Mouse (Mus musculus): ENCODE data around the gene Abhd15.

Gene Abhd15

DNA sequence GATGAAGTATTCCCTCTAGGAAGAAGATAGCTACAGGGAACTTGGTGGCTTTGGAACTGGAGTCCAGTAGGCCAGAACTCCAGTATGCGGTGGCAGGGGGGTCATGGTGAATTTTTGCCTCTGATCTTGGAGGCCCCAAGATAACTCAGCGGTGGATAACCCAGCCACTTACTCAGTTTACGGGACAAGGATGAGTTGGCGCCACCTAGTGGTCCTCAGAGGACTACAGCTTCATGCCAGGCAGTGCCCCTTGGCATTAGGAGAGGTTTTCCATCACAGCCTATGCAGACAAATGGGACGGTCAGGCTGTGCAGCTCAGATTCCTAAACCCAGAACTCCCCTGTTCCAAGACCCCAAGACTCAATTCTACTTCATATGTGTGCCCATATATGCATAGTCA is 13.5 kb upstream of the Abhd15 start:
- no peak for TF ChIP-seq GATA4 (IDR thresholded peaks at IDR 0.05; ENCODE audit: insufficient replicate concordance, low read length)

DNA sequence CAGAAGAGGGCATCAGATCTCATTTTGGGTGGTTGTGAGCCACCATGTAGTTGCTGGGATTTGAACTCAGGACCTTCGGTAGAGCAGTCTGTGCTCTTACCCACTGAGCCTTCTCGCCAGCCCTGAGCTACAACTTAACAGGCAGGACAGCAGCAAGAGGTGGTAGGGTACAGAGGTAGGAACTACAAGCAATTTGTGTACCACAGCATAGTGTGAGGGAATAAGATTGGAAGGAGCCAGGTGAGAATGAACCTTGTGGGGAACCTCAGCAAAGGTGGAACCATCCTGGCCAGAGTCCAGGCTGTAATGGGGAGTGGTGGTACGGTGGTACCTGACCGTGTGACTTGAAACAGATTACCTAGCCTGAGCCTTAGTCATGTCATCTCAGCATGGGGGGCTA is 12.9 kb upstream of the Abhd15 start:
- TF ChIP-seq GATA4 (IDR thresholded peaks at IDR 0.05; ENCODE audit: insufficient replicate concordance, low read length), result no peak

DNA sequence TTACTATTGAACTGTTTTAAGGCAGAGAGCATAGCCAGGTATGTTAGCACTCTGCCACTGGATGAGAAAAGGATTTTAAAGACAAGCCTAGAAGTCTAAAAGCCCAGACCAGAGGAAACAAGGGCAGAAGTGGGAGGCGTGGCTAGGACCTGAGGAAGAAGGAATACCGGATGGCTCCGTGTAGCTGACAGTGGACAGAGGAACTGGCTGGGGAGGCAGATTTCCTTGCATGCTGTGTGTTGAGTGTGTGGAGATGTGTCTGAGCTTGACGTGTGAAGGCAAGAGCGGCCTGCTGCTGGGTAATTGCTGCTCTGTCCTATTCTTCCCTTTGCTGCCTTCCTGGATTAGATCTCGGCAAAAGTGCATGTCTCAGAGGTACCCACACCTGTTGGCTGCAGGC is 12.4 kb upstream of the Abhd15 start:
- TF ChIP-seq GATA4 (IDR thresholded peaks at IDR 0.05; ENCODE audit: insufficient replicate concordance, low read length), result no peak

DNA sequence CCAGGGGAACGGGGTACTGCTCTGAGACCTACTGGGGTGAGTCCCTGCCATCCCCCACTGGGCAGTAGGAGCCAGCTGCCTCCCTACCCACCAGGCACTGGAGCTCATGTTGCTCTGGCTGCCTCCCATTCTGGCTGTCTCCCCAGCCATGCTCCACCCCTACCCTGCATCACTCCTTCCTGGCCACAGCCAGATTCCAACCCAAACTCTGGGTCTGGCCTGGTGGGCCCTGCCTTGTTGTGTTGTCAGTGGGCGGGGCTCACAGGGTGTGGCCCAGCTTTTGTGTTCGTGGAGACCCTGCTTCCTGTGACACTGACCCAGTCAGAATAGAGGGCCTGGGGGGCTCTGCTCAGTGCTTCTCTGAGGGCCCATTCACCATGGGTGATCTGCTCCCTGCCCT is 11.4 kb upstream of the Abhd15 start:
- no peak for TF ChIP-seq GATA4 (IDR thresholded peaks at IDR 0.05; ENCODE audit: insufficient replicate concordance, low read length)

DNA sequence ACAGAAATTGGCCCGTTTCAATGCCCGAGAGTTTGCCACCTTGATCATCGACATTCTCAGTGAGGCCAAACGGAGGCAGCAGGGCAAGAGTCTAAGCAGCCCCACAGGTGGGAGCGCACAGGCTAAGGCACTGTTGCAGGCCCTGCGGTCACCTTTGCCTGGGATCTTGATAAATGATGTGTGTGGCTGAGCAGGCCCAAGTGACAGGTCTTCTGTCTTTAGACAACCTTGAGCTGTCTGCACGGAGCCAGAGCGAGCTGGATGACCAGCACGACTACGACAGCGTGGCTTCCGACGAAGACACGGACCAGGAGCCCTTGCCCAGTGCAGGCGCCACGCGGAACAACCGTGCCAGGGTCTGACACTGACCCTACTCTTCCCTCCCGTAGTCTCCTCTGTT is 10.5 kb upstream of the Abhd15 start:
- no peak for TF ChIP-seq GATA4 (IDR thresholded peaks at IDR 0.05; ENCODE audit: insufficient replicate concordance, low read length)

DNA sequence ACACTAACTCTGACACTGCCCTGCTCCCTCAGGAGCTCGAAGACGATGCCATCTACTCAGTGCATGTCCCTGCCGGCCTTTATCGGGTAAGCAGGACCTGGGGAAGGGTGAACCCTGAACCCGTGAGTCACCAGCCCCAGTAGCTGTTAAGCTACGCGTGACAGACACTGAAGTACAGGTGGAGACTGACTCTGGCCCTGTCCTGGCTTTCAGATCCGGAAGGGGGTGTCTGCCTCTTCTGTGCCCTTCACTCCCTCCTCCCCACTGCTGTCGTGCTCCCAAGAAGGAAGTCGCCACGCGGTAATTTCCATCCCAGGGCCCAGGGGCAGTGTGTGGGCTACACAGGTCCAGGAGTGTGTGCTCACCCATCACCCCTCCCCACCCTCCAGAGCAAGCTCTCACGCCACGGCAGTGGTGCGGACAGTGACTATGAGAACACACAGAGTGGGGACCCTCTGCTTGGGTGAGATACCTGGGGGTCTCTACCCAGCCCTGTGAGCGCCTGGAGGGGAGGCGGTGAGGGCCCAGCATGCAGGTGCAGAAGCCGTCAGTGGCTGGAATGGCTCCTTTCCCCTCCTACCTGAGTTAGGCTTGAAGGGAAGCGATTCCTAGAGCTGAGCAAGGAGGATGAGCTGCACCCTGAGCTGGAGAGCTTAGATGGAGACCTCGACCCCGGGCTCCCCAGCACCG is 9.5 kb upstream of the Abhd15 start:
- no peak for TF ChIP-seq GATA4 (IDR thresholded peaks at IDR 0.05; ENCODE audit: insufficient replicate concordance, low read length)

DNA sequence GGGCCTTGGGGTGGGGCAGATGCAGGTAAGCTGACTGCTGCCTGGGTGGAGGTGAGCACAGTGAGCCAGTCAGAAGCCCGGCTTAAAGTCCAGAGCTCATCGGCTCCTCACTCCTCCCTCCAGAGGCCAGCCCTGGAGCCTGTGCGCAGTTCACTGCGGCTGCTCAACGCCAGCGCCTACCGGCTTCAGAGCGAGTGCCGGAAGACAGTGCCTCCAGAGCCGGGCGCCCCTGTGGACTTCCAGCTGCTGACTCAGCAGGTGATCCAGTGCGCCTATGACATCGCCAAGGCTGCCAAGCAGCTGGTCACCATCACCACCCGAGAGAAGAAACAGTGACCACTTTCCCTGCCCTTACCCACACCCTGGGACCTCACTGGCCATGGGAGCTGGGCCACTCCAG is 8.6 kb upstream of the Abhd15 start:
- TF ChIP-seq GATA4 (IDR thresholded peaks at IDR 0.05; ENCODE audit: insufficient replicate concordance, low read length), result no peak

DNA sequence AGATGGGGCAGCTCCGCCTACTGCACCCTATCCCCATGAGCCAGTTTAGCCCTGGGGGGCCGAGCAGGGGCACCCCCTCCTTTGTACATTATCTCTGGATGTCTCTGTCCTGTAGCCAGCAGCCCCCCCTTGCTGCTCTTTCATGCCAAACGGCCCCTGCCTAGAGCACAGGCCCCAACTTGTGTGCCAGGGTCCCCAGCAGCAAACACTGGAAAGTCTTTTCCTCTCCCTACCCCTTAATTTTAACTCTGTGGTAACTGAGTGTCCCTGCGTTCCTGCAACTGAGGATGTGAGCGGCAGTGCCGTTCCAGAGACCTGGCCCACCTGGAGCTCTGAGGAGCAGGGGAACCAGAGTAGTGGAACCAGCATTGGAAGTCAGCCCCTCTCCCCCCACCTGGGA is 8.0 kb upstream of the Abhd15 start:
- no peak for TF ChIP-seq GATA4 (IDR thresholded peaks at IDR 0.05; ENCODE audit: insufficient replicate concordance, low read length)

DNA sequence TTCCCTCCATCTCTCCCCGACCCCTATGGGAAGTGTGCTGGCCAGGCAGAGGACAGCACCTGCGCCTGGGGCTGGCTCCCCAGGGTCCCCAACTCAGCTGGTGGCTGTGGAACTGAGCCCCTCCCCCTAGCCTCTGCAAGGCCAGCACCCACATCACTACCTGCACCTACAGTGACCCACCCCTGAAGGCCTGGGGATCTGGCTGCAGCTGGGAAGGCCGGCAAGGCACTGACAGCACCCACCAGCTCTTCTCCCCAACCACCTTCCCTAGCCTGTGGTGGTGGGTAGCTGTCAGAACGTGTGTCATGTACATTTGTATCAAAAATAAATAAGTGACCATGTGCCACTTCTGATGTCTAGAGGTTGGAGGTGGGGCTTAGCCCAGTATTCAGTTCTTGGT is 7.5 kb upstream of the Abhd15 start:
- TF ChIP-seq GATA4 (IDR thresholded peaks at IDR 0.05; ENCODE audit: insufficient replicate concordance, low read length), result no peak

DNA sequence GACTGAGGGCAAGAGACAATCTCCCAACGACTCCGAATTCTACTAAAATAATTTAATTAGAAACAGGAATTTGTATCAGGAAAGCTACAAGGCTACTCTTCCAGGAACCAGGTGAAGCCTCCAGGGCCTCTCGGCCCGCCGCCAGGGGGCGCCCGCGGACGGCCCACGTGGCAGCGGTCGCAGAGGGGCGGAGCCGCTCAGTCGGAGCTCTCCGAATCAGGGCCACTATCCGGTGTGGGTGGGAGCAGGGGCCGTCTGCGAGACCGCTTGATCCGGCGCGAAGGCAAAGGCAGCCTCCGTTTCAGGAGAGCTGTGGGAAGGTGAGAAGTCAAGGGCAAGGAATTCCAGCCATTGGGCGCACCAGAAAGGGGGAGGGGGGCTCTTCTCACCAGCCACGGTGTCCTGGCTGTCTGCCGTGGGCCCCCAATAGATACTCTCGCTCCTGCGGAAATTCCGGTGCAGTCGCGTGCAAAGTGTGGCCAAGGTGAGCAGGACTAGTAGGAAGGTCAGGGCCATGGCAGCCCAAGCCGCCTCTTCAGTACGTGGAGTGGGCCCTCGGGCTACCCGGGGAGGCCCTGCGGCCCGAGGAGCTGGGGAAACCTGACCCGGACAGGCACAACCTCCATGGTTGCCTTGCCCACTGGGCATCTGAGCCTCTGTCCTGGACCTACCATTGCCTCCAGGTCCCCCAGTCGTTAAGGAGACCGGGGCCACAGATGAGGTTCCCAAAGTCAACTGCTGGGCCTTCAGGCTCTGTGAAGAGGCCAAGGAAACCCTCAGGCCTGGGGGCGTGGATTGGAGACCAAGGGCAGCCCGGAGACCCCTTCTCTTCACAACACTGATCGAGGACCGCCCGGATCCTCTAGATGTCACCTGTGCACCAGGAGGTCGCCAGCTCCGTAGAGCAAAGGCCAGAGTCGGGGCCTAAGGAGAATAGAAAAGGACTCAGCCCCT is 6.6 kb upstream of the Abhd15 start:
- TF ChIP-seq GATA4 (IDR thresholded peaks at IDR 0.05; ENCODE audit: insufficient replicate concordance, low read length), result no peak

DNA sequence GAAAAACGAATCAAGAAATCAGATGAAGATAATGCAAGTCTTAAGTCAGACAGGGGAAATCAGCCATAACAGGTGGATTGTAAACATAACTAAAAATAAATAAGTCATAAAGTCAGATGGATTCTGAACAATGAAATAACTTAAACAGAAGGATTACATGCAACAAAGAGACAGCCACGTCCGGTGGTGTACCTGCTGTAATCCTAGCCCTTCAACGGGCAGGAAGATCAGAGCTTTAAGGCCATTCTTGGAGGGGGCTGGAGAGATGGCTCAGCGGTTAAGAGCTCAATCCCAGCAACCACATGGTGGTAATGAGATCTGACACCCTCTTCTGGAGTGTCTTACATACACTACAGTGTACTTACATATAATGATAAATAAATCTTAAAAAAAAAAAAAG is 3.6 kb upstream of the Abhd15 start:
- no peak for TF ChIP-seq GATA4 (IDR thresholded peaks at IDR 0.05; ENCODE audit: insufficient replicate concordance, low read length)

DNA sequence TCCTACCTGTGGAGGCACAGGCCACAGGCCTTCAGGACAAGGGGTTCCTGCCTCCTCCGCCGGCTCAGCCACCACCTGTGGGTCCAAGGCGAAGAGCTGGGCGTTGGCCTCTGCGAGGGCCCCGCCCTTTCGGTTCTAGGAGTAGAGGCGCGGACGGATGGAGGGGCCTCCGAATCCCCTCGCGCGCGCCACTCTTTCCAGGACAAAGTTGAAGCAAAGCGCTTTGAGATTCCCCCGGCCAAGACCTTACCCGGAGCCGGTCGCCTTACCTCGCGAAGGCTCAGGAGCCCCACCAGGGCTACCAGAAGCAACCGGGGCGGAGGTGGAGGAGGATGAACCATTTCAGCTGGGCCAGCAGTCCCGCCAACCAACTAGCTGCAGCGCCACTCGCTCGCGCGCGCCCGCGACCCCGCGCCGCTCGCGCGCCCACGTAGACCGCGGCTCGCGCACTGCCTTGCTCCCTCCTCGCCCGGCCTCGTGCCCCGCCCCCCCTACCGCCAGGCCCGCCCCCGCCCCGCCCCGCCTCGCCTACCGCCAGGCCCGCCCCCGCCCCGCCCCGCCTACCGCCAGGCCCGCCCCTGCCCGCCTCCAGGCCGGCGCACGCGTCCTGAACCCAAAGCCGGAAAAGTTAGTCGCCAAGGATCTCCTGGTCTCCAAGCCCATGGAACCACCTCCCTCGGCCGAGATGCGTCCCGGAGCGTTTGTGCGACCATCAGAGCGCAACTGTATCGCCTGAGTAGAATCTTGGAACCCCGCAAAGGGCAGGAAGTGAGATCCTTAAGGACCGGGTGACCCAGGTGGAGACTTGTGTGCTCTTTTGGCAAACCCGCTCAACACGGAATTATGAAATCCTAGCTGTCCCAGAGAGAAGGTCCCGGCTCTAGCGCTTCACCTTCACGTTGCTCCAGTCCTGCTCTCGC is 1.8 kb upstream of the Abhd15 start:
- TF ChIP-seq GATA4 (IDR thresholded peaks at IDR 0.05; ENCODE audit: insufficient replicate concordance, low read length), result no peak; the same call in 1 of the 2 replicates

DNA sequence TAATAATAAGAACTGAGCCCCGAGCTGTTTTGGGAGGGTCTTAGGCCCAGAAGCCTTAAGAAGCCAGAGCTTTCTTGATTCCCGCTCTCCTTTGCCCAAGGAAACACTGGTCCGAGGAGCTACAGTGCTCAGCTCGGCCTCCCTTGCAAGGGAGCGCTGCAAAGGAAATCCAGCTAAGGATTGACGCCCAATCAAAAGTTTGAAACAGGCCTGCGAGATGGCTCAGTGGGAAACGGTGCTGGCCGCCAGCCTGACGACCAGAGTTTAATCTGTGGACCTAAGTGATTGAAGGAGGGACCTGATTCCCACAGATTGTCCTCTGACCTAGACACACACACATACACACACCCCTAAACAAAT is 1.1 kb upstream of the Abhd15 start:
- no peak for TF ChIP-seq GATA4 (IDR thresholded peaks at IDR 0.05; ENCODE audit: insufficient replicate concordance, low read length)

DNA sequence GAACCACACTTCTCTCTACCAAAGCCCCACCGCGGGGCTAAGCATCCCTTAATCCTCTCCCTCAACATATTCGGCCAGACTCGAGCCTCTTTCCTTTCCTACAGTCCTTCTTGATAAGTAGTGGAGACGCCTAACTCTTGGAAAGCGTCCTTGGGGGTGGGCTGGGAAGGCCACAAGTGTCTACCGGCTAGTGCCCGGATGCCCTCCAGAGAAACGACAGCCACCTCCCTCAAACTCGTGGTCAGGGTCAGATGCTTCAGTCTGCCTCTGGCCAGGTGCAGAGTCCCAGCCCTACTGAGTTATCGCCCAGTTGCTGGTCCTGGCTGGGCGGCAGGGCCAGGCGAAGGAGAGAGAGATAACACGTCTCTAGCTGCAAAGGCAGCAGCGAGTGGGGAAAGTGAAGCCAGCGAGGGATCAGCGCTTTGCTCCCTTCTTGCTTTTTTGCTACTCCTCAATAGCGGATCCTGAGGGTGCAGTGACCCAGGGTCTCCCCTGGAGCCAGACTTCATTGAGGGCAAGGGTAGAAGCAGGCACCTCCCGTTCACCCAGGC is 565 bp upstream of the Abhd15 start:
- TF ChIP-seq GATA4 (IDR thresholded peaks at IDR 0.05; ENCODE audit: insufficient replicate concordance, low read length), result no peak
